Mouse (Mus musculus): ENCODE data around the gene Hba-a1. TPM values are rescaled to one million over a fixed set of nuclear protein-coding genes. Genes with fewer than 3 reads are reported as not detected.

Hba-a1 gene
- polyA plus RNA-seq, 1 experiment from 2014 or later: 2,861 TPM

GRCm38 (mm10) chr11:32241391-32241790, 41.9 kb upstream of the Hba-a1 start:
- Histone ChIP-seq H3K9me3 (ENCODE audit: control insufficient read depth, low read length) (no peaks in the 10 kb centered on the region), H3K4me3 (ENCODE audit: low read depth, low read length) (no peak overlapping the region), H3K4me2 (replicated peaks; ENCODE audit: low read depth, low read length) (no peak overlapping the region), H3K9ac (ENCODE audit: low read depth, low read length) (no peak overlapping the region), H3K27ac (ENCODE audit: low read depth, low read length) (no peak overlapping the region), H3K27me3 (ENCODE audit: control insufficient read depth, insufficient read depth, low read length) (no peaks in the 10 kb centered on the region), H3K4me1 (replicated peaks; ENCODE audit: control insufficient read depth, insufficient read depth, low read length) (no peaks in the 10 kb centered on the region; the same call in 1 of the 2 replicates), H3K36me3 (ENCODE audit: control insufficient read depth, insufficient read depth, low read length) (0 out of 2 replicates have a peak, but pooled peaks cover 1% of the 10 kb centered on the region)
- ATAC-seq (ENCODE audit: low FRiP score) (no peak), DNase-seq (ENCODE audit: low spot score) (no peak)

GRCm38 (mm10) chr11:32242209-32242608, 41.1 kb upstream of the Hba-a1 start:
- Histone ChIP-seq H3K27ac (ENCODE audit: low read depth, low read length) (no peak overlapping the region), H3K27me3 (ENCODE audit: control insufficient read depth, insufficient read depth, low read length) (no peaks in the 10 kb centered on the region), H3K4me1 (replicated peaks; ENCODE audit: control insufficient read depth, insufficient read depth, low read length) (no peaks in the 10 kb centered on the region; the same call in 1 of the 2 replicates), H3K4me3 (ENCODE audit: low read depth, low read length) (no peak overlapping the region), H3K9me3 (ENCODE audit: control insufficient read depth, low read length) (no peaks in the 10 kb centered on the region), H3K9ac (ENCODE audit: low read depth, low read length) (no peak overlapping the region), H3K4me2 (replicated peaks; ENCODE audit: low read depth, low read length) (no peak overlapping the region), H3K36me3 (ENCODE audit: control insufficient read depth, insufficient read depth, low read length) (0 out of 2 replicates have a peak, but pooled peaks cover 2% of the 10 kb centered on the region)
- 80% methylated on average over 3 of the region's 3 CpGs for WGBS
- no peak for ATAC-seq (ENCODE audit: low FRiP score)
- DNase-seq (ENCODE audit: low spot score): no peak

GRCm38 (mm10) chr11:32243205-32243955, 39.9 kb upstream of the Hba-a1 start:
- Histone ChIP-seq H3K4me2 (replicated peaks; ENCODE audit: low read depth, low read length) (no peak overlapping the region), H3K27me3 (ENCODE audit: control insufficient read depth, insufficient read depth, low read length) (no peaks in the 10 kb centered on the region), H3K4me1 (replicated peaks; ENCODE audit: control insufficient read depth, insufficient read depth, low read length) (no peaks in the 10 kb centered on the region; the same call in 1 of the 2 replicates), H3K27ac (ENCODE audit: low read depth, low read length) (no peak overlapping the region), H3K36me3 (ENCODE audit: control insufficient read depth, insufficient read depth, low read length) (peaks cover 5% of the 10 kb centered on the region; the same call in 1 of the 2 replicates), H3K9me3 (ENCODE audit: control insufficient read depth, low read length) (no peaks in the 10 kb centered on the region), H3K4me3 (ENCODE audit: low read depth, low read length) (no peak overlapping the region), H3K9ac (ENCODE audit: low read depth, low read length) (no peak overlapping the region)
- DNase-seq (ENCODE audit: low spot score): no peak
- ATAC-seq (ENCODE audit: low FRiP score): no peak
- WGBS: 73% methylated on average over 7 of the region's 7 CpGs

- Histone ChIP-seq H3K4me3 (ENCODE audit: low read depth, low read length) (no peak overlapping the region), H3K4me1 (replicated peaks; ENCODE audit: control insufficient read depth, insufficient read depth, low read length) (no peaks in the 10 kb centered on the region; the same call in 1 of the 2 replicates), H3K27ac (ENCODE audit: low read depth, low read length) (no peak overlapping the region), H3K9ac (ENCODE audit: low read depth, low read length) (no peak overlapping the region), H3K4me2 (replicated peaks; ENCODE audit: low read depth, low read length) (no peak overlapping the region), H3K36me3 (ENCODE audit: control insufficient read depth, insufficient read depth, low read length) (peaks cover 5% of the 10 kb centered on the region; the same call in 1 of the 2 replicates), H3K27me3 (ENCODE audit: control insufficient read depth, insufficient read depth, low read length) (no peaks in the 10 kb centered on the region), H3K9me3 (ENCODE audit: control insufficient read depth, low read length) (no peaks in the 10 kb centered on the region)
- WGBS: 88% methylated on average over 3 of the region's 3 CpGs
- ATAC-seq (ENCODE audit: low FRiP score): no peak
- no peak for DNase-seq (ENCODE audit: low spot score)
Observed at GRCm38 (mm10) chr11:32244064-32244463, 39.2 kb upstream of the Hba-a1 start.

- Histone ChIP-seq H3K27me3 (ENCODE audit: control insufficient read depth, insufficient read depth, low read length) (no peaks in the 10 kb centered on the region), H3K27ac (ENCODE audit: low read depth, low read length) (no peak overlapping the region), H3K9ac (ENCODE audit: low read depth, low read length) (no peak overlapping the region), H3K4me3 (ENCODE audit: low read depth, low read length) (no peak overlapping the region), H3K9me3 (ENCODE audit: control insufficient read depth, low read length) (no peaks in the 10 kb centered on the region), H3K4me2 (replicated peaks; ENCODE audit: low read depth, low read length) (no peak overlapping the region), H3K4me1 (replicated peaks; ENCODE audit: control insufficient read depth, insufficient read depth, low read length) (no peaks in the 10 kb centered on the region; the same call in 1 of the 2 replicates), H3K36me3 (ENCODE audit: control insufficient read depth, insufficient read depth, low read length) (peaks cover 5% of the 10 kb centered on the region; the same call in 1 of the 2 replicates)
- WGBS: 89% methylated on average over 1 of the region's 1 CpGs
- DNase-seq (ENCODE audit: low spot score) (no peak), ATAC-seq (ENCODE audit: low FRiP score) (no peak)
Observed at GRCm38 (mm10) chr11:32244617-32245016, 38.7 kb upstream of the Hba-a1 start.

- 92% methylated on average over 6 of the region's 6 CpGs for WGBS
- Histone ChIP-seq H3K36me3 (ENCODE audit: control insufficient read depth, insufficient read depth, low read length) (peaks cover 5% of the 10 kb centered on the region; the same call in 1 of the 2 replicates), H3K9ac (ENCODE audit: low read depth, low read length) (no peak overlapping the region), H3K27me3 (ENCODE audit: control insufficient read depth, insufficient read depth, low read length) (no peaks in the 10 kb centered on the region), H3K27ac (ENCODE audit: low read depth, low read length) (no peak overlapping the region), H3K4me3 (ENCODE audit: low read depth, low read length) (no peak overlapping the region), H3K9me3 (ENCODE audit: control insufficient read depth, low read length) (no peaks in the 10 kb centered on the region), H3K4me1 (replicated peaks; ENCODE audit: control insufficient read depth, insufficient read depth, low read length) (no peaks in the 10 kb centered on the region; the same call in 1 of the 2 replicates), H3K4me2 (replicated peaks; ENCODE audit: low read depth, low read length) (no peak overlapping the region)
- DNase-seq (ENCODE audit: low spot score) (no peak), ATAC-seq (ENCODE audit: low FRiP score) (no peak)
Observed at GRCm38 (mm10) chr11:32245614-32246013, 37.7 kb upstream of the Hba-a1 start.

GRCm38 (mm10) chr11:32247068-32247467, 36.2 kb upstream of the Hba-a1 start:
- H3K36me3 ChIP-seq (ENCODE audit: control insufficient read depth, insufficient read depth, low read length): peaks cover 5% of the 10 kb centered on the region; the same call in 1 of the 2 replicates

GRCm38 (mm10) chr11:32248350-32248749, 35.0 kb upstream of the Hba-a1 start:
- Histone ChIP-seq H3K4me3 (ENCODE audit: low read depth, low read length) (no peak overlapping the region), H3K27ac (ENCODE audit: low read depth, low read length) (no peak overlapping the region), H3K4me1 (replicated peaks; ENCODE audit: control insufficient read depth, insufficient read depth, low read length) (no peaks in the 10 kb centered on the region; the same call in 1 of the 2 replicates), H3K36me3 (ENCODE audit: control insufficient read depth, insufficient read depth, low read length) (peaks cover 5% of the 10 kb centered on the region; the same call in 1 of the 2 replicates), H3K9me3 (ENCODE audit: control insufficient read depth, low read length) (no peaks in the 10 kb centered on the region), H3K27me3 (ENCODE audit: control insufficient read depth, insufficient read depth, low read length) (no peaks in the 10 kb centered on the region), H3K9ac (ENCODE audit: low read depth, low read length) (no peak overlapping the region), H3K4me2 (replicated peaks; ENCODE audit: low read depth, low read length) (no peak overlapping the region)
- DNase-seq (ENCODE audit: low spot score) (no peak), ATAC-seq (ENCODE audit: low FRiP score) (no peak)
- WGBS: 88% methylated on average over 3 of the region's 3 CpGs

More at GRCm38 (mm10) chr11:32247068-32247467, 36.2 kb upstream of the Hba-a1 start:
- ATAC-seq (ENCODE audit: low FRiP score) (no peak), DNase-seq (ENCODE audit: low spot score) (no peak)
- Histone ChIP-seq H3K4me2 (replicated peaks; ENCODE audit: low read depth, low read length) (no peak overlapping the region), H3K4me1 (replicated peaks; ENCODE audit: control insufficient read depth, insufficient read depth, low read length) (no peaks in the 10 kb centered on the region; the same call in 1 of the 2 replicates), H3K9me3 (ENCODE audit: control insufficient read depth, low read length) (no peaks in the 10 kb centered on the region), H3K27ac (ENCODE audit: low read depth, low read length) (no peak overlapping the region), H3K27me3 (ENCODE audit: control insufficient read depth, insufficient read depth, low read length) (no peaks in the 10 kb centered on the region), H3K4me3 (ENCODE audit: low read depth, low read length) (no peak overlapping the region), H3K9ac (ENCODE audit: low read depth, low read length) (no peak overlapping the region)

Measured in hindbrain, embryonic 11.5 days (tissue).